Mouse (Mus musculus) G1E (cell line): Measurements from ENCODE around the gene Slc24a3.

ENCODE experiments used
- CTCF ChIP-seq: IDR thresholded peaks from 2 replicates; pipeline ENCODE4 v1.5.1; 2012; ENCODE audit warnings: low read depth, low read length, inconsistent platforms, mixed read lengths
- GATA1 ChIP-seq: IDR thresholded peaks from 2 replicates; pipeline ENCODE4 v1.6.1; 2012; ENCODE audit warnings: borderline replicate concordance, low read length, inconsistent platforms, mixed read lengths
- TAL1 ChIP-seq: conservative IDR thresholded peaks from 2 replicates; pipeline ENCODE4 v1.6.1; 2012; ENCODE audit warnings: low read depth, low read length, inconsistent platforms, mixed read lengths

DNA sequence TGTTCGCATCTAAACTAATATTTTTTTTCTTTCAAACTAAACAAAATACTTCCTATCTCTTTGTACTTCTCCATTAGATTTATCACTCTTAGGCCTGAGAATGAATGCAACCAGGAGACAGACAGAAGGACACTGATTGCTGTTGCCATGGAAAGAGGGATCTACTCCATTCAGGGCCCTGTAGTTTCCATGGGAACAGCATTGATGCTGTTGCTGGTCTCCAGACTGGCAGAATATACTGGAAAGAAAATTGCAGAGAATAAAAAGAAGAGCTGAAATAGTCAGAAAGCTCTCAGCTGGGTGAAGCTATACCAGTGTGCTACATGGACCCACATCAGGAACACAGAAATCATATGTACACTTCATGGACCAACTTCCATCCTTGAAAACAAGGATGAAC is 272.2 kb downstream of the Slc24a3 start:
- TF ChIP-seq CTCF (no peak), GATA1 (no peak), TAL1 (no peak)
